In the genomic region with DNA sequence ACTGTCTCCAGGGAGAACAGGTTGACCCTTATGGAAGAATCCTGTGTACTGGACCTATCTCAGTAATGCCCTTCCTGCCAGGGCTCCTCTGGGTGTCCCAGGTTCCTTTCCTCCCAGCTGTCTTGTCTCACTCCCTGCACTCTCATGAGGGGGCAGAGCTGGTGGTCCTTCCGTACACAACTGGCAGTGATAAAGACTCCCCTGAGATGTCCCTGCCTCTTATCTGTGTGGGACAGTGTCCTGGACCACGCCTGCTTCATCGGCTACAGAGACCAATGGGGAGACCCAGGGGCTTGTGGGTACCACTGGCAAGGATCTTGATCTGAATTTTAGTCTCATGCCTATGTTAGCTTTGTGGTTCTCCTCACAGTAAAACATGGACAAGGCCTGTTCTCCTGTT, we compare ENCODE assay signal across 14 mouse cellular contexts. TPM values are rescaled to one million over a fixed set of nuclear protein-coding genes. Genes with fewer than 3 reads are reported as not detected.
DNase-seq lines count a peak whose midpoint lies in the region; ATAC-seq and TF ChIP-seq lines count a peak whose summit lies in the region.
"Had no signal": no experiment of that assay in that cellular context is flagged by ENCODE, and none has a peak within 500 bp of the region (broad histone marks: within the 10 kb centered on the region; RNA-seq: fewer than 3 reads in every experiment).

No protein-coding gene starts in this region.

- no peak overlapping the region for H3K9ac ChIP-seq in lung, embryonic 14.5 days
- H3K9ac ChIP-seq: limb, embryonic 13.5 days had no signal

- ATAC-seq in lung, embryonic 14.5 days (ENCODE audit: insufficient read depth): peak; percentile 32; the same call in 1 of the 2 replicates
- ATAC-seq in megakaryocyte-erythroid progenitor cell, adult 5-6 weeks (replicated peaks; ENCODE audit: low FRiP score, low TSS enrichment, poor library complexity, severe bottlenecking): peak; percentile 75
- ATAC-seq: inflammation-experienced regulatory T-cells, adult 6 months had no signal

- H3K9me3 ChIP-seq in lung, embryonic 14.5 days (ENCODE audit: low read depth, low read length): no peaks in the 10 kb centered on the region
- H3K9me3 ChIP-seq: limb, embryonic 13.5 days had no signal

- DNase-seq in lung, embryonic 14.5 days: no peak
- no peak for DNase-seq in lung, postnatal 10 days
- peak; percentile 65 for DNase-seq in c-Kit-positive CD71-positive TER-119-negative erythroid progenitor cells, embryonic 14.5 days (ENCODE audit: low read depth)
- DNase-seq in liver: peak; percentile 86
- no peak for DNase-seq in adrenal gland, adult 8-10 months
- no peak for DNase-seq in lung, postnatal 36 days
- DNase-seq: adrenal gland, adult 2 months; gastrocnemius, postnatal 36 days; heart, postnatal 10 days; kidney, postnatal 36 days; thymus, postnatal 14 days had no signal

- H3K36me3 ChIP-seq in lung, embryonic 14.5 days (ENCODE audit: insufficient read depth): peaks cover 88% of the 10 kb centered on the region

- H3K27ac ChIP-seq in lung, embryonic 14.5 days (ENCODE audit: low read depth): no peak overlapping the region

- 61% methylated on average over 3 of the region's 3 CpGs for WGBS in lung, embryonic 14.5 days

- H3K4me3 ChIP-seq in lung, embryonic 14.5 days (ENCODE audit: low read depth, low read length): no peak overlapping the region
- H3K4me3 ChIP-seq: limb, embryonic 13.5 days had no signal

- H3K4me1 ChIP-seq in lung, embryonic 14.5 days (ENCODE audit: insufficient read depth): no peaks in the 10 kb centered on the region

- H3K4me2 ChIP-seq in lung, embryonic 14.5 days: no peak overlapping the region
- H3K4me2 ChIP-seq: limb, embryonic 13.5 days had no signal

- no peaks in the 10 kb centered on the region for H3K27me3 ChIP-seq in lung, embryonic 14.5 days (ENCODE audit: insufficient read depth, low read length)
- H3K27me3 ChIP-seq: limb, embryonic 13.5 days had no signal

- TF ChIP-seq CTCF in lung, embryonic 14.5 days (IDR thresholded peaks at IDR 0.05; ENCODE audit: low read depth): no peak

RNA-seq across cellular contexts. Expression of gene Ssbp3, which starts 12.4 kb away (rescaled TPM):
- polyA plus RNA-seq in lung, embryonic 14.5 days (2014; fragmentation: Nextera tagmentation; extraction: Ambion mirVana): 69.5 and 80.2 TPM in 2 replicates
- total RNA-seq in megakaryocyte-erythroid progenitor cell, adult 5-6 weeks (2014; fragmentation: Nextera tagmentation): 104 and 138 TPM in 2 replicates
- 50.5 and 63.4 TPM in 2 replicates for total RNA-seq in megakaryocyte-erythroid progenitor cell, adult 5-6 weeks (2017)
- 100 to 1,000 TPM in 2 of 4 experiments, 10 to 100 TPM in 2; 70.3 to 121 (median 101) TPM for total RNA-seq in adrenal gland, adult 8-10 months (2022)

Comparison
In these comparisons a context has a peak if more than half of its experiments do, and no peak if none do; other contexts are left out.
1. DNase-seq: peak in c-Kit-positive CD71-positive TER-119-negative erythroid progenitor cells, embryonic 14.5 days (single experiment) and liver (single experiment); none in lung, embryonic 14.5 days (single experiment), lung, postnatal 10 days (single experiment), adrenal gland, adult 8-10 months (single experiment) and lung, postnatal 36 days (single experiment).